Mouse (Mus musculus) heart, embryonic 14.5 days (tissue): Measurements from ENCODE around the gene Zfp146. TPM values are rescaled to one million over a fixed set of nuclear protein-coding genes. Genes with fewer than 3 reads are reported as not detected.

ENCODE experiments used
- ATAC-seq: fragments of 200-750 bp; cut with Nextera tagmentation; 2 replicates; pipeline ENCODE4 v1.8.0; 2017; ENCODE audit warnings: low read depth, moderate TSS enrichment; ENCODE audit not compliant: insufficient number of reproducible peaks, insufficient read depth, low FRiP score
- H3K27ac ChIP-seq, 2 experiments: fragments of 200-500 bp in 1 of 2; fragments of 300-500 bp in 1 of 2; sonication (generic) in 1 of 2; replicated peaks in 1 of 2; 2 replicates each; pipeline ENCODE4 v1.5.1; 2012 to 2014; ENCODE audit warnings: low read depth in 2 of 2, low read length in 2 of 2, control low read depth in 1 of 2, mild to moderate bottlenecking in 1 of 2, mixed read lengths in 1 of 2; ENCODE audit not compliant: control insufficient read depth in 1 of 2, insufficient read depth in 1 of 2
- H3K27me3 ChIP-seq: fragments of 300-500 bp; sonication (generic); 2 replicates; pipeline ENCODE4 v1.6.1; 2014; ENCODE audit warnings: mild to moderate bottlenecking, low read length, control low read depth; ENCODE audit not compliant: control insufficient read depth, insufficient read depth
- H3K36me3 ChIP-seq: fragments of 300-500 bp; sonication (generic); 2 replicates; pipeline ENCODE4 v1.6.1; 2014; ENCODE audit warnings: mild to moderate bottlenecking, control low read depth, low read length, mixed read lengths; ENCODE audit not compliant: control insufficient read depth, insufficient read depth
- H3K4me1 ChIP-seq, 2 experiments: fragments of 200-500 bp in 1 of 2; fragments of 300-500 bp in 1 of 2; sonication (generic) in 1 of 2; 2 replicates each; pipeline ENCODE4 v1.6.1; 2012 to 2014; ENCODE audit warnings: low read length in 2 of 2, control low read depth in 1 of 2, mixed read lengths in 1 of 2; ENCODE audit not compliant: control insufficient read depth in 2 of 2, insufficient read depth in 2 of 2
- H3K4me2 ChIP-seq: fragments of 300-500 bp; sonication (generic); 2 replicates; pipeline ENCODE4 v1.6.1; 2014; ENCODE audit warnings: mild to moderate bottlenecking, low read length
- H3K4me3 ChIP-seq, 2 experiments: fragments of 200-500 bp in 1 of 2; fragments of 300-500 bp in 1 of 2; sonication (generic) in 1 of 2; 2 replicates each; pipeline ENCODE4 v1.5.1; 2012 to 2014; ENCODE audit warnings: low read length in 2 of 2, mild to moderate bottlenecking in 2 of 2, control low read depth in 1 of 2, low read depth in 1 of 2, moderate library complexity in 1 of 2; ENCODE audit not compliant: control insufficient read depth in 1 of 2, insufficient read depth in 1 of 2
- H3K9ac ChIP-seq: fragments of 300-500 bp; sonication (generic); 2 replicates; pipeline ENCODE4 v1.6.1; 2014; ENCODE audit warnings: mild to moderate bottlenecking, low read length
- H3K9me3 ChIP-seq: fragments of 300-500 bp; sonication (generic); 2 replicates; pipeline ENCODE4 v1.6.1; 2016; ENCODE audit warnings: low read length, control low read depth; ENCODE audit not compliant: control insufficient read depth
- WGBS: fragments of 180-500 bp; shearing (Covaris S2); extraction: QIAGEN DNeasy Blood & Tissue Kit; methylation state at CpG from one replicate; pipeline ENCODE4 v1.1.7; 2014; 5-methylcytosine and 5-hydroxymethylcytosine counted together
- polyA plus RNA-seq: library from polyadenylated mRNA; unstranded; fragments of >200 nt; fragmentation: Nextera tagmentation; extraction: Ambion mirVana; gene quantifications from 2 replicates; pipeline ENCODE4 v1.2.1, GENCODE M21; 2014

Zfp146 gene
- polyA plus RNA-seq, 1 experiment from 2014 or later, result 9.0 TPM

DNA sequence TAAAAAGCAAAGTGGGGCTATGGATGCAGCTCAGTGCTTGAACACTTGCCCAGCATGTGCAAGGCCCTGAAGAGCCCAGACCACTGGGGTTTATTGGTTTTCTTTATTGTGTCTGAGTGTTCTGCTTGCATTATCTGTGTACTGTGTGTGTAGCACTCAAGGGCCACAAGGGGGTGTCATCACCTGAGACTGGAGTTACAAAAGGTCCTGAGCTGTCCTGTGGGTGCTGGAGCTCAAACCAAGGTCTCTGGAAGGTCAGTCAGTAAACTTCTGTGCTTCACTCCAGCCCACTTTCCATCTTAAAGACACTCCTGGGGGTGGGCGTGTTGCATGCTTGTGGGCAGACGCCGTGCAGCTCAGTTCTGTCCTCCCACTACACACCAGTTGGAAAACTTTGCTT lies 14.0 kb downstream of the Zfp146 start:
- no peak overlapping the region for H3K27ac ChIP-seq
- H3K9me3 ChIP-seq, result peaks cover 65% of the 10 kb centered on the region
- H3K36me3 ChIP-seq, result peaks cover 54% of the 10 kb centered on the region
- no peak for ATAC-seq
- no peaks in the 10 kb centered on the region for H3K27me3 ChIP-seq
- no peaks in the 10 kb centered on the region for H3K4me1 ChIP-seq
- WGBS, result 97% methylated on average over 3 of the region's 3 CpGs
- H3K4me2 ChIP-seq, result no peak overlapping the region
- H3K4me3 ChIP-seq, result no peak overlapping the region
- H3K9ac ChIP-seq, result no peak overlapping the region

DNA sequence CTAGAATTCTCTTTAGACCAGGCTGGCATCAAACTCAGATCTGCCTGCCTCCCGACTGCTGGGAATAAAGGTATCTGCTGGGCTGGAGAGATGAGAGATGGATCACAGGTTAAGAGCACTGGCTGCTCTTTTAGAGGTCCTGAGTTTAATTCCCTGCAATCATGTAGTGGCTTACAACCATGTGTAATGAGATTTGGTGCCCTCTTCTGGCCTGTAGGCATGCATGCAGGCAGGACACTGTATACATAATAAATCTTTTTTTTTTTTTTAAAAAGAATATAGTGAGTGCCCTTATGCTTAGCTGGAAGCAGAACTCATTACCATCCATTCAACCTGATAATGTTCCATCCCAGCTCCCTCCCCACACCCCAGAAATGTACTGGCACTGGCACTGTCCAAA lies 15.5 kb downstream of the Zfp146 start:
- H3K27ac ChIP-seq, result no peak overlapping the region
- no peak for ATAC-seq
- peaks cover 41% of the 10 kb centered on the region for H3K36me3 ChIP-seq
- no peaks in the 10 kb centered on the region for H3K4me1 ChIP-seq
- no peak overlapping the region for H3K4me3 ChIP-seq
- peaks cover 74% of the 10 kb centered on the region for H3K9me3 ChIP-seq
- no peak overlapping the region for H3K4me2 ChIP-seq
- no peaks in the 10 kb centered on the region for H3K27me3 ChIP-seq
- H3K9ac ChIP-seq, result no peak overlapping the region
- WGBS, result 96% methylated on average over 1 of the region's 1 CpGs

DNA sequence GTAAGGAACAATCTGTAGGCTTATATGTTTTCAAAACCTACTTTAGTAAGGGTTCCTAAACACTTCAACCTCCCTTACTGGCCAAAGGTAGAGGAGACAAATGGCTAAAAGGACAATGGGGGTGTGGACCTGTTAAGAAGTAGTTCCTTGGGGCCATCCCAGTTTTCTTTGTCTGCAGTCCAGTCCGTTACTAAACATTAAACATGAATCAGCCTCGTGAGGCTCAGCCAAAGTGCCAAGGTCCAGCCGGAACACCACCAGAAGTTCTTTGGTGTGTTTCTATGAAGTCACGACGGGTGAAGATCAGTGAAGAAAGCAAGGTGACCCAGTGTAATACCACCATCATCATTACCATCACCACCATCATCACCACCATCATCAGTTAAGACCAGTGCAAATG lies 22.5 kb downstream of the Zfp146 start:
- Histone ChIP-seq H3K36me3 (no peaks in the 10 kb centered on the region), H3K4me3 (no peak overlapping the region), H3K27me3 (no peaks in the 10 kb centered on the region), H3K9ac (no peak overlapping the region), H3K27ac (no peak overlapping the region), H3K9me3 (peaks cover 30% of the 10 kb centered on the region), H3K4me2 (no peak overlapping the region), H3K4me1 (peaks cover 0 to 2% of the 10 kb centered on the region in 2 experiments; a peak in 1 of 4 replicates)
- whole genome bisulfite sequencing, result 91% methylated on average over 5 of the region's 5 CpGs
- no peak for ATAC-seq

DNA sequence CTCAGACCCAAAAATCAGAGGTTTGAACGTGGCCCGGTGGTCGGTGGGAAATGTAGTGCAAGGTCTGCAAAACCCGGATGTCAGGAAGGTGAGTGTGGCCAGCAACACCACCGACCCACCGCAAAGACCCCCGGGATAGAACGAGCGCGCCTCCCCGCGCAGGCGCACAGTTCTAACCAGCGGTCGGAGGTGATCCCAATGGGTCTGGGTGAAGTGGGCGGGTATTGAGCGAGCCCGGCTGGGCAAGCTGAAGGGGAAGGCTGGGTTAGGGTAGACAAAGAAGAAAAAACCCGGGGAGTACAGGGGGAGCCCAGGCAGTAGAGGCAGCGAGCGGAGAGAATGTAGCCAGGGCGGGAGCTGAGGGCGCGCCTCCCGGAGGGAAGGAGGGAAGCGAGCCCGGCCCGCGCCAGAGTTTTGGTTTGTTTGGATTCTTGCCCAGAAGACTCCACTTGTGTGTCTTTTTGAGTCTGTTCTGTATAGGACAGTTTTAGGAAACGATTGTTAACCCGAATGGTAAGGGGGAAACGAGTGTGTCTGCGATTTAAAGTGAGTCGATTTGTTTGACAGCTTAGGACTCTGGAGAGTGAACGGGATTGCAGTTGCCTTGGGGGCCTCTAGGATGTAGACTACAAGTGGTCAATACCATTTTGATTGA lies 25.9 kb downstream of the Zfp146 start:
- Histone ChIP-seq H3K36me3 (peaks cover 7% of the 10 kb centered on the region; the same call in 1 of the 2 replicates), H3K4me1 (peaks cover 0 to 2% of the 10 kb centered on the region in 2 experiments; a peak in 1 of 4 replicates), H3K9ac (peak overlapping the region; percentile 87), H3K4me2 (peak overlapping the region; percentile 72), H3K4me3 (peak overlapping the region; percentile 65 to 74), H3K27me3 (no peaks in the 10 kb centered on the region), H3K9me3 (peaks cover 1% of the 10 kb centered on the region), H3K27ac (peak overlapping the region; percentile 78 to 84)
- ATAC-seq, result peak; percentile 96
- WGBS, result 3% methylated on average over 35 of the region's 35 CpGs

DNA sequence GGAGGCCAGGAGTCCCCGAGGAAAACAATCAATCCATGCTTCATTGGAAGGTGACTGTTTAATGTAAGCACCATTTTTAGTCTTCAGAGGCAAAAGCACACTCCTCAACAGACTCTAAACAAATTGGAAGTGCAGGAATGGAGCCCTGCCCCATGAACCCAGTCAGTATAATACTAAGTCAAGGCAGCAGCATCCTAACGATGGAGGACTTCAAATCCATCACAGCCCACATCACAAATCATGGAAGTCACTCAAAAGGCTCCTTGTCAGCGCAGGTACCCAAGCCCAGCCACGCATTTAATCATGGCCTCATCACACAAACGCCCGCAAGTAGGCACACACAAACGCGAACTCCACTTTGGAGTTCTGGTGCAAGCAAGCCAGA lies 26.4 kb downstream of the Zfp146 start:
- Histone ChIP-seq H3K27ac (peak overlapping the region; percentile 2 to 84; a peak in 3 of 4 replicates), H3K4me3 (peak overlapping the region; percentile 65 to 74), H3K36me3 (peaks cover 12% of the 10 kb centered on the region; the same call in 1 of the 2 replicates), H3K27me3 (no peaks in the 10 kb centered on the region), H3K9ac (peak overlapping the region; percentile 87), H3K4me1 (peaks cover 0 to 2% of the 10 kb centered on the region in 2 experiments; a peak in 1 of 4 replicates), H3K9me3 (no peaks in the 10 kb centered on the region), H3K4me2 (peak overlapping the region; percentile 72)
- 21% methylated on average over 8 of the region's 8 CpGs for WGBS
- no peak for ATAC-seq

DNA sequence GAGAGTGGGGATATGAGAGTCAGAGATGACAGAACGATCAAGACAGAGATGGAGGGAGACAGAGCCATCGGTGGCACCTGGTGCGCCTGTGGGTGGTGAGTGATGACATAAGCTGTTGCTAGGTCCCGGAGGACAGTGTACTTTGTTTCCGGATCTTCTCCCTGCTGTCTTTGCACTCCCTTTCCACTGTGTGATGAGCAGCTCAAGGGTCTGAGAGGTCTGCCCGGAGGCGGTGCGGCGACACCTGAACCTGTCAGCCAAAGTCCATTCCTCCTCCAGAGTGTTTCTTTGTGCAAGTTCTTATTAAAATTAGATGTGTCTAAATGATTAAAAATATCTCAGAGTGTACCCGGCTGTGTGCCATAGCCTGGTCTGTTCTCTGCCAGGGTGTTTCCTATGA lies 32.7 kb downstream of the Zfp146 start:
- H3K4me1 ChIP-seq, result no peaks in the 10 kb centered on the region
- H3K4me2 ChIP-seq, result no peak overlapping the region
- peaks cover 58% of the 10 kb centered on the region for H3K36me3 ChIP-seq
- no peaks in the 10 kb centered on the region for H3K27me3 ChIP-seq
- no peak overlapping the region for H3K27ac ChIP-seq
- H3K9ac ChIP-seq, result no peak overlapping the region
- WGBS, result 89% methylated on average over 10 of the region's 10 CpGs
- ATAC-seq, result no peak
- no peaks in the 10 kb centered on the region for H3K9me3 ChIP-seq
- no peak overlapping the region for H3K4me3 ChIP-seq

DNA sequence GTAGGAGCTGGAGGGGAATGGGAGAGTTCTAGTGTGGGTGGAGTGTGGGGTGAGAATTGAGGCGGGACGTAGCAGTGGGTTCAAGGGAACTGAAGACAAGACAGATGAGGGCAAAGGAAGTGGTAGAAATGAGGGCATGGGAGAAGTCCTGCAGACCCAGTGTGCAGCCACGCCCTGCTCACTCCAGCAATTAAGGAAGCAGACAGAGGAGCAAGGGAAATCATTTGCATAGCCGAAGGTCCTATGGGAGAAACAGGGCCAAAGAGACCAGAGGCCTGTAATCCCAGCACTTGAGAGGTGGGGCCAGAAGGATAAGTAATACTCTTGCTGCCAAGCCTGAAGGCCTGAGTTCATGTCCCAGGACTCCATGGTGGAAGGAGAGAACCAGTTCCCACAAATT lies 37.2 kb downstream of the Zfp146 start:
- H3K27ac ChIP-seq, result no peak overlapping the region

DNA sequence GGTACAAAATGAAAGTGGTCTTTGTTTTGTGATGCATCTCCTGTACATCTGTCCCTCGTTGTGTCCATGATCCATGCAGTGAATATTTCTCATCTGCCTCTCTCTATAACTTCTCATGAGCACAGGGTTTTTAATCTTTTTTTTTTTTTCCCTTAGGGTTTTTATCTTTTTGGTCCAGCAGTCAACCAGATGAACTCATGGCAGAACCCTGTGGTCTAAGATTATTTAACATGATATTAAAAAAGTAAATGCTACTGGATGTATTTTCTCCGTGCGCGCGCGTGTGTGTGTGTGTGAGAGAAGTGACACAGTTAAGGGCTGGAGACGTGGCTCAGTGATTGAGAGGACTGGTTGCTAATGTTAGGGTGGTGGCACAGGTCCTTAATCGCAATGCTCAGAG lies 39.6 kb downstream of the Zfp146 start:
- peaks cover 94% of the 10 kb centered on the region for H3K36me3 ChIP-seq

More for the DNA sequence above, 37.2 kb downstream of the Zfp146 start:
- Histone ChIP-seq H3K4me2 (no peak overlapping the region), H3K9ac (no peak overlapping the region), H3K4me1 (no peaks in the 10 kb centered on the region), H3K36me3 (peaks cover 86% of the 10 kb centered on the region), H3K9me3 (no peaks in the 10 kb centered on the region), H3K27me3 (no peaks in the 10 kb centered on the region), H3K4me3 (no peak overlapping the region)
- no peak for ATAC-seq
- WGBS, result 90% methylated on average over 4 of the region's 4 CpGs

More for the DNA sequence above, 39.6 kb downstream of the Zfp146 start:
- Histone ChIP-seq H3K4me3 (no peak overlapping the region), H3K4me1 (no peaks in the 10 kb centered on the region), H3K9ac (no peak overlapping the region), H3K4me2 (no peak overlapping the region), H3K27ac (no peak overlapping the region), H3K9me3 (no peaks in the 10 kb centered on the region), H3K27me3 (no peaks in the 10 kb centered on the region)
- WGBS, result 96% methylated on average over 8 of the region's 8 CpGs
- ATAC-seq, result no peak
